Mouse (Mus musculus): Measurements from ENCODE around the gene Ntrk2.
"Not testable (repeated sequence)": the region's sequence is repeated elsewhere in the genome, so short reads cannot be mapped to it uniquely, and the experiment has no call there.

Ntrk2 gene

DNA sequence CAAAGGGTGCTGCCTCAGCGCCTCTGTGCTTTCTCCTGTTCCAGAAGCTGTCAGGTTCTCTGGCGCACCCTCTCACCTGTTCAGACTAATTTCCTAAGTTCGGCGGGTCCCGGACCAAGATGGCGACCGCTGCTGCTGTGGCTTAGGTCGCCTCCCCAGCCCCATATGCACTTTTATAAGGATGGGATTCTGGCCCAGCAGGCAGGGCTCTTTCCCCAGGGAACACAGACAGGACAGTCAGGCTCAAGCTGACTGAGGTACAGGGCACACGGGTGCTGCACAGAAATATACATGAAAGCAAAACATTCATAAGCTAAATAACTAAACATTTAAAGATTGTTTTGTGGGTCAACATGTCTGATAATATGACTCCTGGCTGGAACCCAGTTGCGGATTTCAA, 301.4 kb downstream of the Ntrk2 start:
- not testable (repeated sequence) for DNase-seq (ENCODE audit: extremely low read depth, low read depth)

- DNase-seq (ENCODE audit: extremely low read depth, low read depth) = no peak
Observed at GRCm38 (mm10) chr13:59110107-59110506, 303.7 kb downstream of the Ntrk2 start.

- DNase-seq (ENCODE audit: extremely low read depth, low read depth) = no peak
Observed at GRCm38 (mm10) chr13:59114684-59115083, 308.3 kb downstream of the Ntrk2 start.

- DNase-seq (ENCODE audit: extremely low read depth, low read depth) = no peak
Observed at GRCm38 (mm10) chr13:59115551-59115950, 309.2 kb downstream of the Ntrk2 start.

DNA sequence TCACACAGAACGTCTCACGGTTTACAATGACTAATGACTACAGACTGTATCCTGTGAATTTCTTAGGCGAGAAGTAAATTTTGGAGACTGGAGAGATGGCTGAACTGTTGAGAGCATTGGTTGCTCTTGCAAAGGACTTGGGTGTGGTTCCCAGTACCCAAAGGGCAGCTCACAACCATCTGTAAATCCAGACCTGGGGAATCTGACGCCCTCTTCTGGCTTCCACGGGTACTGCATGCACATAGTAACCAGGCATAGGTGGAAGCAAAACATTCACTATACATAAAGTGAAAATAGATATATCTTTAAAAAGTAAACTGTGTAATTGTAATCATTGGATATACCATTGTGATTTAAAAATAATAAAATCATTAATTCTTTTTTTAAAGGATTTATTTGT, 310.9 kb downstream of the Ntrk2 start:
- DNase-seq (ENCODE audit: extremely low read depth, low read depth) = no peak

DNA sequence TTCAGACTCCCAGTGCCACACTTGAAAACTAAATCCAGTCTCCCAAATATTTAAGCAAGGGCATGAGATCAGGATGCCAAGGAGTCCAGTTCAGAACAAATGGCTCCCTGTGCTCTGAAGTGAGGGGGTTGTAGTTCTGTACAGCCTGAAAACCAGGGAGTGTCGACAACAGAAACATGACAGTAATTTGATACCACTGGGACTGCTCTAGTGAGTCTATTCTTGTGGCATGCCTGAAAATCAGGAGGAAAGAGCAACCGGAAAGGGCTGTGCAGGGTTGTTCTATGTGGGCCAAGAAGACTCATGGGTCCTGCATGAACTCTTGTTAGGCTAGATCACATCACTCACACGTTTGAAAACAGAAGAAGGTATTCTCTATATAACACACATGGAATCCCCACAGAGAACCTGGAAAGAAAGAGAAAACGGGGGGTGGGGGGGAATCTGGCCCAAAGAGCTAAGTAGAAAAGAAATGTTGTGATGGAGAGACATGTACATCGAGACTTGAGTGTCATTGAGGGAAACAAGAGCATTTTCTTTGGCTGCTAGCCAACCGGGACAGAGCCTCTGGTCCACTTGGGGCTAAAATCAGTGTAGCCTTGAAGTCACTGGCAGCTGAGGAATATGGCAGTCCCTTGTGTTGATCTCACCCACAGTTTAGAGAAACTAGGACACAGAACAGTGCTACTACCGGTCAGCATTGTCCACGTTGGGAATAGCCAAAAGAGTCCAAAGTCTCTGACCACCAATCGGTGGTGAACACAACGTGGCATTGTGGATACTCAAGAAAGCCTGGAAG, 313.4 kb downstream of the Ntrk2 start:
- no peak for DNase-seq (ENCODE audit: extremely low read depth, low read depth)

DNA sequence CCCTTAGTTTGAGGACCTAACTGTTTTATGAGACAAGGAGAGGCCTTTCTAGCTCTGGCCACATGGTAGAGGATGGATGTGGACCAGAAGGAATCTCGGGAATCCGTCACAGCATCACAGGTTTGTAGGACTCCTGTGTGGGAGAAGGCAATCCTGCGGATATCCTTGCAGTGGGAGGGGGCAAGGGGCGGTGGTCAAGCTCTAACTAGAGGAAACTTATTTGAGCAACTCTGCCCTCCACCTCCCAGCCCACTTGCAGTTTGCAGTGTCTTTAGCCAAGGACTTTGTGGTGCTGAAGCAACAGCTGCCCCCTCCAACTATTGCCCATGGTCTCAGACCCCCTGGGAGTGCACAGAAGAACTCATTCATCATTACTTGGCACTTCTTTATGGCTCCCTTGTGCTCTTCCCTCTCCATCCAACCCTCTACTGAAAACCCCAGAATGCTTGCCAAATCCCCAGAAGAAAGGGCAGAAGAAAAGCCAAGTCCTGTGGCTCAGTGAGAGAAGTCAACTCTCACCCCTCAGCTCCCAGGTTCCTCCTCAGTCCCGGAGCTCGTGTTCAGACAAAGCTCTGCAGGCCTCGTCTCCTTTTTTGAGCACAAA, 336.9 kb downstream of the Ntrk2 start:
- no peak for DNase-seq (ENCODE audit: extremely low read depth, low read depth)

DNA sequence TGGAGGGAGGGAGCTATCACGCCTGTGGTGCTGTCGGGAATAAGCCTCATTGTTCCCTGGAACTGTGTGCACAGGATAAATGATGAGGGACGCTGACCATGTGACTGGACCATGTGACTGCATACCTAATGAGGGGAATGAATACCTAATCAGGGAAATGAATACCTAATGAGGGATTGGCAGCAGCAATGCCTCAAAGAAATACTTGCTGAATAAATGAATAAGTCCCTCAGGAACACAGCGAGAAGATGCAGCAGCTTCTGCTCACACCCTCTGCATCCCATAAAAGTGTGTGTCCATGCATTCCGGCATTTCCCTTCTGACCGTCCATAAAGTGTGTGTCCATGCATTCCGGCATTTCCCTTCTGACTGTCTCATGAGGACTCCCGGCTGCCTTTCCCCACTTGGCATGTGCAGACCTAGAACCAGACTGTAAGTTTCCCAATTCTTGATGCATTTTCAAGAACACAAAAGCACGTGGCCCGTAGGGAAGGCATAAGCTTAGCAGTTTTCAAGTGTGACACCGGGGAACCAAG, 338.0 kb downstream of the Ntrk2 start:
- no peak for DNase-seq (ENCODE audit: extremely low read depth, low read depth)

- DNase-seq (ENCODE audit: extremely low read depth, low read depth) = no peak
Observed at GRCm38 (mm10) chr13:59145677-59146555, 339.5 kb downstream of the Ntrk2 start.

DNA sequence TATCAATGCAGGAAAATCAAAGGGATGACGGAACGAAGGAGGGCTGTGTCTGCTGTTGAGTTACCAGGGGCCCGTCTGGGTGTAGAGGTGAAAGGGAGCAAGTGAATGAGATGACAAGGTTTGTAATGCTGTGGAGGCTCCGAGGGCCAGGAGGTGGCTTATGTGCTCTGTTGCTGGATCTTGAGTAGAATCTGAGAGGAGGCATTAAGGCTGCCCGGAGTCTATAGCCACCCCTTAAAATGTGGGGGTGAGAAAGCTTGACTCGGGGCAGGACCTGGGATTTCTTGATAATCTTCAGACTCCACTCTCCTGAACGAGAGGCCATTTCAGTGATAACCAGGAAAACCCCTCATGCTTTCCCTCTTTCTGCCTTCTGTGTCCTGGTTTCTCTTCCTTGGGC, 340.2 kb downstream of the Ntrk2 start:
- DNase-seq (ENCODE audit: extremely low read depth, low read depth) = no peak

DNA sequence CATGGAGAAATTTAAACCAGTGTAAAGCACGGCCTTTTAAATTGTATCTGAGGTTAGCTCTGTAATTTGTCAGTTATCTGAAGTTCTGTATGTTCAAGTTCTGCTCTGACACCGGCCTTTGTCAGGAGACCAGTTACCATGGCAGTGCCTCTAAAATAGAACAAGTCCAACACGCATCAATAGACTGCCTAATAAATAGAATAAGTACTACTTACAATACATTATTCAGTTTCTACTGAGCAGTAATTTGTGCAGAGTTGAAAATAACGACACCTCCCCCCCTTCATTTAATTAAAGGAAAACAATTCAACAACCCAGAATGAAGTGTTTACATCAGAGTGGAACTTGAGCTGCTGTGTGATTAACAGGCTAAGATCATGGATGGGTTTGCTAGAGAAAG, 341.6 kb downstream of the Ntrk2 start:
- DNase-seq (ENCODE audit: extremely low read depth, low read depth) = no peak

DNA sequence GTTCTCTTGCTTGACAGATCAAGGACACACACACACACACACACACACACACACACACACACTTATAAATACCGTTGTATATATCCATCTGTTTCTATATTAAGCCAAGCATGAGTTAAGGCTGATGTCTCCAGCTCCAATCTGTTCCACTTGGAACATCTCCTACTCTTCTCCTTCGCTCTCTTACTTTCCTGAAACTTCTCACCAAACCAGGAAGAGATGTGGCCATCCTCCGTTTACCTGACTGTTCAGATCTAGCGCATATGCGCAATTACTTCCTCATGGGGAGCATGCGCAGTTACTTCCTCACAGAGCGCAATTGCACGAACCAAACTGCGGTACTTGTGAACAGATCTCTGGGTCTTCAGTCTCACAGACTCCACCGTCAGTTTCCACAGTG, 342.4 kb downstream of the Ntrk2 start:
- no peak for DNase-seq (ENCODE audit: extremely low read depth, low read depth)

GRCm38 (mm10) chr13:59164015-59164414, 357.6 kb downstream of the Ntrk2 start:
- DNase-seq (ENCODE audit: extremely low read depth, low read depth) = no peak

GRCm38 (mm10) chr13:59173840-59174239, 367.5 kb downstream of the Ntrk2 start:
- DNase-seq (ENCODE audit: extremely low read depth, low read depth) = no peak

GRCm38 (mm10) chr13:59176021-59176420, 369.7 kb downstream of the Ntrk2 start:
- DNase-seq (ENCODE audit: extremely low read depth, low read depth) = no peak

GRCm38 (mm10) chr13:59176485-59176884, 370.1 kb downstream of the Ntrk2 start:
- DNase-seq (ENCODE audit: extremely low read depth, low read depth) = peak; percentile 26

DNA sequence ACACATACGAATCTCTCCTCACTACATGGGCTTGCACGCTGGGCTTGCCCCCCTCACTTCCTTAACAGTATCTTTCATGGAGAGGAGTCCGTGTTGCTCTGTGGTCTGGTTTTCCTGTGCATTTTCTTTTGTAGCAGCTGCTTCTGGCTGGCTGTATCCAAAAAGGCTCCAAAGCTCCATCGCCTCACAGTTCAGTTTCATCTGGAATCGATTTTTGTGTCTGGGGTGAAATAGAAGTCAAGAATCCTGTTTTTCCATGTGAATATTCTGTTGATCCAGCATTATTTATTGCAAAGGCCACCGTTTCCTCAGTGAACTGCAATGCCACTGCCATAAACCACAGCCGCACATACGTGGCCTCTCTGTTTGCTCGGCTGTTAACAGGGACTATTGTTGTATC, 370.6 kb downstream of the Ntrk2 start:
- no peak for DNase-seq (ENCODE audit: extremely low read depth, low read depth)

DNA sequence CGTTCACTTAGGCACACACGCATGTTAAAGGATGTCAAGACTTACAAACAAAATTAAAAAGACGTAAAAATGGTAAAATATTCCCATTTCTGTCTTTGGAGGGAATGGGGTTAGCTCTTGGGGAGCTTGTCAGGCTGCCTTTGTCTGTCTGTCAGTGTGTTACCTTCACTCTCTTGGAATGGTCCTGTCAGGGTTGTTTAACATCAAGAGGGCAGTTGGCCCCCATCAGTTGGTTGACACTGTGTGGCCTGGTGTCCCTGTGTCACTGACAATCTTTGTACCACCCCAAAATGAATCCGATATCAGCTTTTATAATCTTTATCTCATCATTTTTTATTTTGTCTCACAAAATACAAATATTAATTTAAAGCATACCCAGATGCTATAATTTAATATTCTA, 373.6 kb downstream of the Ntrk2 start:
- DNase-seq (ENCODE audit: extremely low read depth, low read depth) = no peak

GRCm38 (mm10) chr13:59180781-59181180, 374.4 kb downstream of the Ntrk2 start:
- DNase-seq (ENCODE audit: extremely low read depth, low read depth) = no peak

- no peak for DNase-seq (ENCODE audit: extremely low read depth, low read depth)
Observed at GRCm38 (mm10) chr13:59181188-59181947, 375.0 kb downstream of the Ntrk2 start.

DNA sequence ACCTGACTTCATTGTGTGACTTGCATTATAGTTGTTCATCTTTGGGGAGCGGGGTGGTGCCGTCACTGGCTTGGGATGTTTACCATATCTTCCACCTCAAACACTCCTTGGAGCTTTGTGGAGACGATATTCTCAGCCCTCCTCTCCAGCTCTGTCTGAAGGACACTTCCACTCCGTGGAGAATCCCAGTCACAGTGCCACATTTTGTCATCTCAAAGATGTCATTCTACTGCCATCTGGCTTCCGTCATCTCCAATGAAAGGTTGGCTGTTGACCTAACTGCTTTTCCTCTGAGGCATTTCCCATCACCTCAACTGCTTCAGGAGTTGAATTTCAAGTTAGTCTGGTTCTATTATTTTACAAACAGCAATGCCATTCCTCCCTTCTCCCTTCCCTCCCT, 376.3 kb downstream of the Ntrk2 start:
- DNase-seq (ENCODE audit: extremely low read depth, low read depth) = no peak

Data from MEL-GATA-1-ER (cell line).